Mouse (Mus musculus) small intestine, adult 2 months (tissue): ENCODE data around the gene Gal3st1.

ENCODE experiments used
- CTCF ChIP-seq: fragments of 200-500 bp; IDR thresholded peaks from 2 replicates; pipeline ENCODE4 v1.5.1; 2012; ENCODE audit warnings: low read depth, mild to moderate bottlenecking, control low read depth, inconsistent platforms, low read length, moderate library complexity, mixed read lengths; ENCODE audit not compliant: insufficient replicate concordance, insufficient read length; ENCODE audit errors: extremely low read depth
- POLR2A ChIP-seq: fragments of 200-500 bp; IDR thresholded peaks from 2 replicates; pipeline ENCODE4 v1.6.1; 2012; ENCODE audit warnings: low read depth, mild to moderate bottlenecking, control low read depth, inconsistent platforms, low read length, moderate library complexity

DNA sequence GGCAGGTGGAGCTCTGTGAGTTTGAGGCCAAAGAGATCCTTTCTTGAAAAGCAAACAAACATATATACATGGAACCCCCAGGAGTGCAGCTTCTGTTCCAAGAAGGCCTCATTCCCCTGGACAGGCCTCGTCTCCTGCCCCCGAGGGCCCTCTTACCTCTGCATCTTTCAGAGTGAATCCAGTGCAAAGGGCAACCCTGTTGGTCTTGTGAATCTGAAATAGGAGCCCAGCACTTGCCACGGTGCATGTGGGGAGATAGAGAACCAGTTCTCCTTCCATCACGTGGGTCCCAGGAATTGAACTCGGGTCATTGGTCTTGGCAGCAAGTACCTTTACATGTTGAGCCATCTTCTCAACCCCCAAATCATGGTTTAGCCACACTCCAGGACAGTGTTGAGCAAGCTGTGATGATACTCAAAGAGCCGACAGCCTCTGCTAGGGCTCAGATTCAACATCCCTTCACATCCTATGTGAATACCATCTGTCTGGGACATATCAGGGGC is 57.7 kb downstream of the Gal3st1 start:
- TF ChIP-seq CTCF (no peak), POLR2A (no peak)
